Mouse (Mus musculus) liver, embryonic 14.5 days (tissue): ENCODE results near the gene Hspb11. TPM values are rescaled to one million over a fixed set of nuclear protein-coding genes. Genes with fewer than 3 reads are reported as not detected.

Experiments used
- ATAC-seq: fragments of 200-750 bp; cut with Nextera tagmentation; 2 replicates; pipeline ENCODE4 v1.8.0; 2017; ENCODE audit warnings: moderate number of reproducible peaks, mild to moderate bottlenecking, moderate library complexity; ENCODE audit not compliant: insufficient read depth
- DNase-seq, 3 experiments: peaks; one replicate each; pipeline ENCODE4 v3.0.0-alpha.2; 2012 to 2013; ENCODE audit warnings: low read depth in 3 of 3, low spot score in 3 of 3
- H3K27ac ChIP-seq: fragments of 300-500 bp; sonication (generic); 2 replicates; pipeline ENCODE4 v1.5.1; 2014; ENCODE audit warnings: moderate library complexity, mild to moderate bottlenecking, control low read depth, inconsistent platforms
- H3K27me3 ChIP-seq: fragments of 300-500 bp; sonication (generic); 2 replicates; pipeline ENCODE4 v1.6.1; 2014; ENCODE audit warnings: mild to moderate bottlenecking, low read length, moderate library complexity; ENCODE audit not compliant: control insufficient read depth, insufficient read depth
- H3K36me3 ChIP-seq: fragments of 300-500 bp; sonication (generic); replicated peaks from 2 replicates; pipeline ENCODE4 v1.6.1; 2014; ENCODE audit warnings: low read depth; ENCODE audit not compliant: control insufficient read depth, insufficient read depth
- H3K4me1 ChIP-seq, 2 experiments: fragments of 200-500 bp in 1 of 2; fragments of 300-500 bp in 1 of 2; sonication (generic) in 1 of 2; replicated peaks; 2 replicates each; pipeline ENCODE4 v1.6.1; 2012 to 2014; ENCODE audit warnings: antibody characterized with exemption in 1 of 2, inconsistent platforms in 1 of 2, low read length in 1 of 2; ENCODE audit not compliant: control insufficient read depth in 2 of 2, insufficient read depth in 2 of 2
- H3K4me2 ChIP-seq: fragments of 300-500 bp; sonication (generic); 2 replicates; pipeline ENCODE4 v1.6.1; 2014; ENCODE audit warnings: low read depth, mild to moderate bottlenecking, control low read depth, moderate library complexity
- H3K4me3 ChIP-seq, 2 experiments: fragments of 200-500 bp in 1 of 2; fragments of 300-500 bp in 1 of 2; sonication (generic) in 1 of 2; 2 replicates each; pipeline ENCODE4 v1.5.1; 2012 to 2014; ENCODE audit warnings: low read depth in 2 of 2, low read length in 2 of 2, mild to moderate bottlenecking in 2 of 2, control low read depth in 1 of 2, inconsistent platforms in 1 of 2, moderate library complexity in 1 of 2; ENCODE audit not compliant: insufficient read depth in 1 of 2
- H3K9ac ChIP-seq: fragments of 300-500 bp; sonication (generic); replicated peaks from 2 replicates; pipeline ENCODE4 v1.6.1; 2014; ENCODE audit warnings: mild to moderate bottlenecking, control low read depth, moderate library complexity
- H3K9me3 ChIP-seq: fragments of 300-500 bp; sonication (generic); 2 replicates; pipeline ENCODE4 v1.6.1; 2016; ENCODE audit warnings: low read length, mixed read lengths; ENCODE audit not compliant: control insufficient read depth
- CTCF ChIP-seq: IDR thresholded peaks from 2 replicates; pipeline ENCODE4 v1.5.1; 2016; ENCODE audit warnings: antibody characterized with exemption, low read depth, control low read depth
- EP300 ChIP-seq: IDR thresholded peaks from 2 replicates; pipeline ENCODE4 v1.6.1; 2016; ENCODE audit warnings: antibody characterized with exemption, low read depth
- WGBS: fragments of 180-500 bp; shearing (Covaris S2); extraction: QIAGEN DNeasy Blood & Tissue Kit; methylation state at CpG from one replicate; pipeline ENCODE4 v1.1.7; 2014; ENCODE audit not compliant: insufficient replicate concordance; 5-methylcytosine and 5-hydroxymethylcytosine counted together
- polyA plus RNA-seq, 2 experiments: library from polyadenylated mRNA; depleted of rRNA in 1 of 2; stranded (reverse) in 1 of 2; unstranded in 1 of 2; fragments of >200 nt; fragmentation: Nextera tagmentation in 1 of 2; extraction: Ambion mirVana in 1 of 2; gene quantifications; 2 replicates each; pipeline versions ENCODE4 v1.2.1 to v1.2.3; 2012 to 2014

Hspb11 gene
- polyA plus RNA-seq, 2 experiments: 3.6 to 7.8 TPM

- H3K9ac ChIP-seq: no peak overlapping the region
- WGBS: 80% methylated on average over 6 of the region's 6 CpGs
- DNase-seq: no peak
- no peak overlapping the region for H3K27ac ChIP-seq
- H3K4me2 ChIP-seq: no peak overlapping the region
- ATAC-seq: no peak
- no peak overlapping the region for H3K4me3 ChIP-seq
- no peaks in the 10 kb centered on the region for H3K27me3 ChIP-seq
- no peaks in the 10 kb centered on the region; the same call in 1 of the 2 replicates for H3K36me3 ChIP-seq
- peaks cover 0 to 4% of the 10 kb centered on the region in 2 experiments; a peak in 1 of 4 replicates for H3K4me1 ChIP-seq
- TF ChIP-seq EP300: no peak
- TF ChIP-seq CTCF: no peak
- no peaks in the 10 kb centered on the region for H3K9me3 ChIP-seq
These were observed 9.7 kb upstream of the Hspb11 start for GRCm38 (mm10) chr4:107243365-107244333.

- H3K36me3 ChIP-seq: no peaks in the 10 kb centered on the region; the same call in 1 of the 2 replicates
- 74% methylated on average over 2 of the region's 2 CpGs for WGBS
- no peak for ATAC-seq
- H3K4me1 ChIP-seq: peaks cover 0 to 8% of the 10 kb centered on the region in 2 experiments; a peak in 1 of 4 replicates
- no peak overlapping the region for H3K4me3 ChIP-seq
- no peaks in the 10 kb centered on the region for H3K27me3 ChIP-seq
- no peak overlapping the region for H3K27ac ChIP-seq
- no peak overlapping the region for H3K9ac ChIP-seq
- DNase-seq: no peak
- no peak overlapping the region for H3K4me2 ChIP-seq
- TF ChIP-seq EP300 (no peak), CTCF (no peak)
- H3K9me3 ChIP-seq: no peaks in the 10 kb centered on the region
These were observed 8.0 kb upstream of the Hspb11 start for GRCm38 (mm10) chr4:107245368-107245767.

GRCm38 (mm10) chr4:107246040-107246439 is 7.4 kb upstream of the Hspb11 start:
- no peak for TF ChIP-seq EP300
- TF ChIP-seq CTCF: no peak
- no peaks in the 10 kb centered on the region for H3K36me3 ChIP-seq
- 72% methylated on average over 1 of the region's 1 CpGs for WGBS
- no peak overlapping the region for H3K4me2 ChIP-seq
- H3K9ac ChIP-seq: no peak overlapping the region
- peaks cover 1 to 9% of the 10 kb centered on the region in 2 experiments; a peak in 2 of 4 replicates for H3K4me1 ChIP-seq
- H3K9me3 ChIP-seq: no peaks in the 10 kb centered on the region
- no peak for ATAC-seq
- DNase-seq: no peak
- H3K27me3 ChIP-seq: no peaks in the 10 kb centered on the region
- no peak overlapping the region for H3K4me3 ChIP-seq
- no peak overlapping the region for H3K27ac ChIP-seq

- WGBS: 60% methylated on average over 9 of the region's 9 CpGs
- no peak for DNase-seq
- H3K27me3 ChIP-seq: no peaks in the 10 kb centered on the region
- no peak overlapping the region for H3K4me2 ChIP-seq
- TF ChIP-seq CTCF (no peak), EP300 (no peak)
- ATAC-seq: no peak
- no peak overlapping the region for H3K4me3 ChIP-seq
- H3K9ac ChIP-seq: no peak overlapping the region
- peaks cover 2 to 13% of the 10 kb centered on the region in 2 experiments; a peak in 2 of 4 replicates for H3K4me1 ChIP-seq
- no peak overlapping the region for H3K27ac ChIP-seq
- no peaks in the 10 kb centered on the region for H3K36me3 ChIP-seq
- no peaks in the 10 kb centered on the region for H3K9me3 ChIP-seq
These were observed 6.3 kb upstream of the Hspb11 start for GRCm38 (mm10) chr4:107247110-107247509.

- ATAC-seq (no peak), DNase-seq (no peak)
- H3K27ac ChIP-seq: no peak overlapping the region
- WGBS: 81% methylated on average over 3 of the region's 3 CpGs
- no peak overlapping the region for H3K4me2 ChIP-seq
- no peaks in the 10 kb centered on the region for H3K36me3 ChIP-seq
- no peaks in the 10 kb centered on the region for H3K9me3 ChIP-seq
- no peak overlapping the region for H3K4me3 ChIP-seq
- H3K9ac ChIP-seq: no peak overlapping the region
- TF ChIP-seq CTCF: no peak
- no peak for TF ChIP-seq EP300
- no peaks in the 10 kb centered on the region for H3K27me3 ChIP-seq
- peaks cover 2 to 17% of the 10 kb centered on the region in 2 experiments; a peak in 3 of 4 replicates for H3K4me1 ChIP-seq
These were observed 5.3 kb upstream of the Hspb11 start for GRCm38 (mm10) chr4:107248061-107248460.
